Mouse (Mus musculus) cortical plate, adult 2 months (tissue): Measurements from ENCODE around the gene E130309D02Rik. TPM values are rescaled to one million over a fixed set of nuclear protein-coding genes. Genes with fewer than 3 reads are reported as not detected.
A peak's percentile ranks its signal among the peaks of the same experiment; 100 is the strongest.

ENCODE experiments used
- H3K27ac ChIP-seq: fragments of 200-500 bp; 2 replicates; pipeline ENCODE4 v1.5.1; 2012; ENCODE audit warnings: low read length, control low read depth, inconsistent platforms; ENCODE audit not compliant: insufficient read depth
- H3K4me1 ChIP-seq: fragments of 200-500 bp; 2 replicates; pipeline ENCODE4 v1.6.1; 2011; ENCODE audit warnings: low read length; ENCODE audit not compliant: control insufficient read depth, insufficient read depth
- H3K4me3 ChIP-seq: fragments of 200-500 bp; 2 replicates; pipeline ENCODE4 v1.5.1; 2011; ENCODE audit warnings: mild to moderate bottlenecking, low read length, control low read depth; ENCODE audit not compliant: insufficient read depth
- CTCF ChIP-seq: fragments of 200-500 bp; IDR thresholded peaks from 2 replicates; pipeline ENCODE4 v1.5.1; 2011; ENCODE audit warnings: mild to moderate bottlenecking, control low read depth, low read length; ENCODE audit not compliant: insufficient read depth; ENCODE audit errors: extremely low read depth
- POLR2A ChIP-seq: fragments of 200-500 bp; IDR thresholded peaks from 2 replicates; pipeline ENCODE4 v1.6.1; 2011; ENCODE audit warnings: mild to moderate bottlenecking, low read length, control low read depth; ENCODE audit not compliant: insufficient read depth; ENCODE audit errors: extremely low read depth
- polyA plus RNA-seq: library from polyadenylated mRNA; depleted of rRNA; stranded (reverse); fragments of >200 nt; gene quantifications from 2 replicates; pipeline ENCODE4 v1.2.3, GENCODE M21; 2012; rRNA removed

E130309D02Rik gene
- polyA plus RNA-seq, 1 experiment, result 16.3 TPM

- Histone ChIP-seq H3K4me1 (no peaks in the 10 kb centered on the region), H3K27ac (no peak overlapping the region), H3K4me3 (no peak overlapping the region)
- TF ChIP-seq POLR2A, result no peak
- TF ChIP-seq CTCF, result no peak
These were observed 60.6 kb downstream of the E130309D02Rik start for GRCm38 (mm10) chr5:143254487-143255130.

GRCm38 (mm10) chr5:143253881-143254486, 61.2 kb downstream of the E130309D02Rik start:
- TF ChIP-seq CTCF (no peak), POLR2A (no peak)
- H3K4me3 ChIP-seq, result no peak overlapping the region
- H3K27ac ChIP-seq, result no peak overlapping the region
- H3K4me1 ChIP-seq, result no peaks in the 10 kb centered on the region

- Histone ChIP-seq H3K4me1 (no peaks in the 10 kb centered on the region), H3K4me3 (no peak overlapping the region), H3K27ac (peak overlapping the region; percentile 46; the same call in 1 of the 2 replicates)
- no peak for TF ChIP-seq POLR2A
- no peak for TF ChIP-seq CTCF
These were observed 61.8 kb downstream of the E130309D02Rik start for GRCm38 (mm10) chr5:143253186-143253880.

GRCm38 (mm10) chr5:143252791-143253185, 62.4 kb downstream of the E130309D02Rik start:
- no peak overlapping the region for H3K4me3 ChIP-seq
- H3K4me1 ChIP-seq, result no peaks in the 10 kb centered on the region
- no peak for TF ChIP-seq CTCF
- no peak for TF ChIP-seq POLR2A
- no peak overlapping the region for H3K27ac ChIP-seq

- TF ChIP-seq POLR2A (0 out of 2 replicates have a peak, but pooled peaks have one; percentile 7), CTCF (no peak)
- H3K27ac ChIP-seq, result no peak overlapping the region
- no peak overlapping the region for H3K4me3 ChIP-seq
- no peaks in the 10 kb centered on the region for H3K4me1 ChIP-seq
These were observed 63.1 kb downstream of the E130309D02Rik start for GRCm38 (mm10) chr5:143252039-143252438.

Other genes starting within 250 kb of the E130309D02Rik start
- gene Rnf216, start 202.4 kb downstream of the E130309D02Rik start, polyA plus RNA-seq, result 27.7 and 28.5 TPM in 2 replicates
- not detected in 2 replicates for gene Olfr718-ps1, start 167.8 kb downstream of the E130309D02Rik start, polyA plus RNA-seq
- 10.0 and 12.5 TPM in 2 replicates for gene Rbak, start 134.6 kb downstream of the E130309D02Rik start, polyA plus RNA-seq
- gene Spdye4b, start 134.3 kb downstream of the E130309D02Rik start, polyA plus RNA-seq, result not detected in 2 replicates
- 0.11 TPM in 1 of 2 replicates, not detected in the other for gene Spdye4a, start 88.5 kb downstream of the E130309D02Rik start, polyA plus RNA-seq
- 21.9 and 22.7 TPM in 2 replicates for gene Zfp12, start 80.2 kb downstream of the E130309D02Rik start, polyA plus RNA-seq
- 13.9 and 15.8 TPM in 2 replicates for gene Zfp316, start 45.3 kb downstream of the E130309D02Rik start, polyA plus RNA-seq
- gene Zfp853, start 21.7 kb downstream of the E130309D02Rik start, polyA plus RNA-seq, result 10.4 and 11.8 TPM in 2 replicates
- gene Zdhhc4, start 13.9 kb upstream of the E130309D02Rik start, polyA plus RNA-seq, result 67.2 and 67.6 TPM in 2 replicates
- gene Grid2ip, start 42.0 kb upstream of the E130309D02Rik start, polyA plus RNA-seq, result 2.3 and 3.0 TPM in 2 replicates
- 27.3 and 30.3 TPM in 2 replicates for gene Kdelr2, start 88.5 kb upstream of the E130309D02Rik start, polyA plus RNA-seq
- gene Daglb, start 149.2 kb upstream of the E130309D02Rik start, polyA plus RNA-seq, result 30.4 and 32.4 TPM in 2 replicates
- 516 and 529 TPM in 2 replicates for gene Rac1, start 212.7 kb upstream of the E130309D02Rik start, polyA plus RNA-seq